Mouse (Mus musculus): ENCODE measurements around the gene Tef.

Tef gene

GRCm38 (mm10) chr15:81802001-81802890, at the start of gene Tef:
Gene Tef (plus strand): TSS chr15:81802421.
- DNase-seq (ENCODE audit: low spot score): peak; percentile 98

- no peak for DNase-seq (ENCODE audit: low spot score)
Observed at GRCm38 (mm10) chr15:81753669-81754068, 48.6 kb upstream of the Tef start.

GRCm38 (mm10) chr15:81758701-81759100, 43.5 kb upstream of the Tef start:
- peak; percentile 82 for DNase-seq (ENCODE audit: low spot score)

- DNase-seq (ENCODE audit: low spot score): no peak
Observed at GRCm38 (mm10) chr15:81759542-81759941, 42.7 kb upstream of the Tef start.

- DNase-seq (ENCODE audit: low spot score): peak; percentile 26
Observed at GRCm38 (mm10) chr15:81760361-81761079, 41.7 kb upstream of the Tef start.

- DNase-seq (ENCODE audit: low spot score): no peak
Observed at GRCm38 (mm10) chr15:81761381-81761780, 40.8 kb upstream of the Tef start.

GRCm38 (mm10) chr15:81761959-81762358, 40.3 kb upstream of the Tef start:
- no peak for DNase-seq (ENCODE audit: low spot score)

GRCm38 (mm10) chr15:81764573-81764972, 37.6 kb upstream of the Tef start:
- no peak for DNase-seq (ENCODE audit: low spot score)

GRCm38 (mm10) chr15:81765651-81766050, 36.6 kb upstream of the Tef start:
- DNase-seq (ENCODE audit: low spot score): no peak

- DNase-seq (ENCODE audit: low spot score): no peak
Observed at GRCm38 (mm10) chr15:81766439-81766838, 35.8 kb upstream of the Tef start.

- no peak for DNase-seq (ENCODE audit: low spot score)
Observed at GRCm38 (mm10) chr15:81769037-81769436, 33.2 kb upstream of the Tef start.

- no peak for DNase-seq (ENCODE audit: low spot score)
Observed at GRCm38 (mm10) chr15:81772431-81773120, 29.6 kb upstream of the Tef start.

- peak; percentile 76 for DNase-seq (ENCODE audit: low spot score)
Observed at GRCm38 (mm10) chr15:81774505-81775171, 27.6 kb upstream of the Tef start.

GRCm38 (mm10) chr15:81776631-81777422, 25.4 kb upstream of the Tef start:
- DNase-seq (ENCODE audit: low spot score): no peak

GRCm38 (mm10) chr15:81781816-81782215, 20.4 kb upstream of the Tef start:
- DNase-seq (ENCODE audit: low spot score): no peak

- DNase-seq (ENCODE audit: low spot score): no peak
Observed at GRCm38 (mm10) chr15:81784762-81785161, 17.5 kb upstream of the Tef start.

- DNase-seq (ENCODE audit: low spot score): no peak
Observed at GRCm38 (mm10) chr15:81785701-81786100, 16.5 kb upstream of the Tef start.

- no peak for DNase-seq (ENCODE audit: low spot score)
Observed at GRCm38 (mm10) chr15:81787525-81787924, 14.7 kb upstream of the Tef start.

- no peak for DNase-seq (ENCODE audit: low spot score)
Observed at GRCm38 (mm10) chr15:81792444-81792843, 9.8 kb upstream of the Tef start.

GRCm38 (mm10) chr15:81796228-81796627, 6.0 kb upstream of the Tef start:
- peak; percentile 40 for DNase-seq (ENCODE audit: low spot score)

GRCm38 (mm10) chr15:81797861-81798260, 4.4 kb upstream of the Tef start:
- DNase-seq (ENCODE audit: low spot score): no peak
